Mouse (Mus musculus) lung, postnatal 4 days (tissue): ENCODE measurements at regions not wholly inside any gene's neighbourhood (a gene's known extent, or its start where the extent isn't known, plus 50 kb on each side); places are given as distances from the start of the nearest gene placed in this dataset.
A peak's percentile ranks its signal among the peaks of the same experiment; 100 is the strongest.

Source experiments
- DNase-seq, 2 experiments: peaks; one replicate each; pipeline ENCODE4 v3.0.0; 2021

DNA sequence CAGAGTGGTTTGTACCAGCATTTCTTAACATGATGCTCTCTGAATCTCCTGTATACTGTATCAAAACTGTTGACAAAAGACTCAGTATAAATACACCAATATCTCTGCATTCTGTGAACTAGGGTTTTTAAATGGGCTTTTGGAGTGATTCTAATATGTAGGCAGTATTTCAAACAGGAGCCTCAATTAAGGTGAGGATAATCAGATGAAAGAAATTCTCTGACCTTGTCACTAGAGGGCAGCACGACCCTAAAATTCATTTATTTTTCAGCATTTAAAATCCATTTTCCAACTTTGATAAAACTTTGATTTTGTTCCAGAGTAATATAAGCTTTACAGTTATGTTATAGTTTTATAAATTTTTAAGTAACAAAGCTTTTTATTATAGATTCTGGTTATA is 114.5 kb downstream of the Rfx6 start:
- DNase-seq: no peak

DNA sequence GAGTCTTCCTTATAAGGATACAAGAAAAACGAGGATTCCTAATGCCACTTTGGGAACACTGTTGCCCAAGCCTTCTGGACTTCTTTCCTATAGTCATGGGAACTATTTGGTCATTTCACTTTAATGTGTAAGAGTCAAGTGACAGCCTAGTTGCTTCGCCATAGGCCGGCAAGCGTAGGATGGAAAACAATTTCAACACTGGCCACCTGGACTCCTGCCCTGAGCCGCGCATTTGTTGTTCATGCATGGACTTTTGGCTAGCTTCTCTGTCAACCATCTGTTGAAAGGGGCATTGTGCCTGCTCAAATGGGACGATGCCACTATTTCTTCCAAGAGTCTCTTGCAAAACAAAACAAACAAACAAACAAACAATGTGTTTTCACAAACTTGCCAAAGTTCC is 116.3 kb downstream of the Rfx6 start:
- DNase-seq: no peak

DNA sequence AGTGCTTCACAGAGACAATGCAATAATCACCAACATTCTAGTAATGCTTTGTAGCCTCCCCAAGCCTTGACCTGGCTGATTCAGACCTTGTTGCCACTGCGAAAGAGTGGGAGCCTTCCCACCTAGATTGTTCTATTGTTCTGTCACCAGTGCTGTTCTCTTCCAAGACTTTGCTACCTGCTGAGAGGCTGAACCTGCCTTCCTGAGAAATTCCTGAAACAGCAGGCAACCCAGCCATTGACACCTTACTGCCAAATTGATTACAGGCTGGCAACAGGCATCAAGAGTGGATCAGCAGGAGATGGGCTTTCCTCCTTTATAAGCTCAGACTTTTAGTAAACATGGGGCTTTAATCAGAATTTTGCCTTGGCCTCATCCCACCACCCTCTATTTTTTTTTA is 139.1 kb downstream of the Rfx6 start:
- DNase-seq: no peak

DNA sequence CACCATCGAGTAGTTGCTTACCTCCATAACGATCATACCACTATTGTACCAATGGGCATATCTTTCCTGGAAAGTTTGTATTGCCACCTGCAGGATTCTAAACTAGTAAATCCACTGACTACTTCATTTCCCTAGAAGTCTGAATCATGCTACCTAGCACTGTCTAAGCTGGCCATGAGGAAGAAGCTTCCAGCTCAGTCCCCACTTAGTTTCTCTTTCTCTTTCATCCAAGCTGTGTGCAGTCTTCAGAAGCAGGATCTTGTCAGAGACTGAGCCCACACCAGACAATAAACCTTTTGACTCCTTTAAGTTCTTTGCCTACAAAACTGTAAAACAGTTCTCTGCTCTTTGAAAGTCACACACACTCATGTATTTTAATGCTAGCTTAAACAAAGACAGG is 146.3 kb downstream of the Rfx6 start:
- DNase-seq: no peak

DNA sequence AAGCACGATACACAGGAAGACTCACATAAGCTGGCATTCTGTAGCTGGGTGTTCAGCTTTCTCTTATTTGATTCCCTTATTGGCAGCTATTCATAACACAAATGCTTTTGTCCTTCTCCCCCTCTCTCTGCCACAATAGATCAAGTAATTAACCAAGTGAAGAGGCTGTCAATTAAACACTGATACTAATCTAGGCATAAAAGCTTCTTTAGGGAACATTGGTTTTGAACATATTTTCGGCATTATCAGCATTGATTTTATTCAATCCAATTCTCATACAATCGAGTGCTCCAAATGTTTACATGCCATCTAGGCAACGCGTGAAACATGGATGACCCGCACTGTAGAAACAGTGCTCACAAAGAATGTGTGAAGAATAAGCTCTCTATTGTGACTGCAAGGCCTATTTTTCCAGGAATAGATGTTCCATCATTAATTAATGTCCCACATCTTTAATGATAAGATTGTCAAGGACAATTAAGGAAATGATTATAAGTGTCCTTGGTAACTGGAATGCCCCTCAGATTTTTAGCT is 148.9 kb downstream of the Rfx6 start:
- DNase-seq: no peak

DNA sequence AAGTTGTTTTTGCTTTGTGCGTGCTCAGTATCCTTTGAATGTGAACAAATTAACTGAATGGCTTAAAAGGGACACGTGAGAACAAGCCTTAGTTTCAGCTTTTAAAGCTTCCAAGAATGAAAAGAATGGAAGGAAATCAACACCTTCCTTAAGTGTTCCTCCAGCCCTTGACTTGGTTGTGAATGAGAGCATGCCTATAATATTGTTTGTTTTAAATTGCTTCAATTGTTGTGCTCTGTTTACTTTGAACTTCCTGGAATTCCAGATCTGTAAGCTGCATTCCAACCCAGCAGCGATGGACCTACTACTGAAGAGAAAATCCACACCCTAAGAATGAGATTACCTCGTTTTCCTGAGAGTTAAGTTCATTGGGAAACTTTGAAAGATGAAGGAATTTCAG is 154.9 kb downstream of the Rfx6 start:
- no peak for DNase-seq

DNA sequence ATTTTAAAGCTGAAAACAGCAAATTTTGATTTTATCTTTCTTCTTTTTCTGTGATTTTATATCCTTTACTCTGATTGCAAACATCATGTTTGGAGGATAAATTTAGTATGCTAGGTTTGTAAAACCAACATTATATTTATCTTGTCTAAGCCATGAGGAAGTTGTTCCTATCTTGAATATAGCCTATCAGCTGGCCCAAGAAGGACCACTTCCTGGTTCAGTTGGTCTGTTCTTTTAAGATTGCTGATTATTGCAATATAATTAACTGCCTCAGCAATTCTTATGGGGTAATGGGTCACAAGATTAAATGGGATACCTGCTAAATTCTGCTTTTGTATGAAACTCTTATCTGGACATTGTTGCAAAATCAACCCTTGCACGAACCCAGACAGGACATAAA is 165.5 kb downstream of the Rfx6 start:
- no peak for DNase-seq

DNA sequence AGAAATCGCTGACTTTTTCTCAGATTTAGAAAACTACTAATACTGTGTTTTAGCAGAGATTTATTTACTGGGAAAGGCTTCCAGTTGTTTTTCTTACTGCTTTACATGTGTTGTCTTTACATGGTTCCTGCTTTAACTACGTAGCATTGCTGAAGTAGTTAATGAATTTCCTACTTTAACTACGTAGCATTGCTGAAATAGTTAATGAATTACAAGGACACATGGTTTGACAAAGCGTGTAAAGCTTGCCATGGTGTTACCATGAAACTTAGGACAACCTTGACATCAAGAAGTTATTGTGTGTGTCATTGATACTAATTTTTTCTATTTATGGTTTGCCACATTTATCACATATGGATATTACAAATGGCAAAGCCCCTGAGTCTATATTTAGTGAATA is 168.7 kb downstream of the Rfx6 start:
- no peak for DNase-seq

DNA sequence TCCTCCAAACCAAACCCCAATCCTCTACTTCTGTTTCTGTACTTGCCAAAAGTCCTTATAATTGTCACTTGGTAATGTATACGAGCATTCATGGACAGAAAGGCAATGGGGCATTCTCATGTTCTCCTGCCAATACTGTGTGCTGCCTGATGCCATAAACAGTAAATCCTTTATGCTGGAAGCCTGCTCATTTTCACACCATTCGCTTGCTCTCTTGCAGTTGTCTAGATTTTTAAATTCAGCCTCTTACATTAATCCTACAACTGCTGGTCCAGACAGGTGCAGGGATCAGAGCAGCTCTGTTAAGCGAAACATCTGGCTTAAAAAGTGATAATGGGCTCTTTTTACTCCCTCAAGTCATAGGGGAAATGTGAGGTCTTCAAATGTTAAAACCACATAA is 152.9 kb upstream of the Vgll2 start:
- DNase-seq: no peak

DNA sequence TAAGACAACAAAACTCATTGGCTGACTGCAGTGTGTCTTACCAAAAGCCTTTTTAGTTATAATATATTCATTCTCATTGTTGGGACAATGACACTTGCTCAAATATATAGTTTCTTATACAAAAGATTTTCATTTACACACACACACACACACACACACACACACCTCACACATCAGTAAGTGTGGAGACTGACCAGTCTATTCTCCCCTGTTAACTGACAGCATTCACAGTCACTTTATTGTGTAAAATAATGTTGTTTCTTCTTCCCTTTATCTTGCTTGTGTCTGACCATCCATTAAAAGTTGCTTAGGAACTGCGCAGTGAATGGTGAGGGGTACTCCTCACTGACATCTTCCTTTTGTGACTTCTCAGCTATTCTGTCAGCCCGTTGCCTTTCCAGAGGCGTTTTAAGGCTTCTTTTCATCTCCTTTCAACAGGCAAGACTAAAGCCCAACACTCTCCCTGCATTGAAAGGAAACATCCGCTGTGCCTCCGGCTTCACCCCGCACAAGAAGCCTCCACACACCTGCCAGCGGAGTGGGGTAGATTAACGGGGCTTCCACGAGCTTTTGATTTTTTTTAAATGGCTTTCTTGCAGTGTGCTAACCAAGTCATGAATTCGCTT is 111.1 kb upstream of the Vgll2 start:
- DNase-seq: no peak

DNA sequence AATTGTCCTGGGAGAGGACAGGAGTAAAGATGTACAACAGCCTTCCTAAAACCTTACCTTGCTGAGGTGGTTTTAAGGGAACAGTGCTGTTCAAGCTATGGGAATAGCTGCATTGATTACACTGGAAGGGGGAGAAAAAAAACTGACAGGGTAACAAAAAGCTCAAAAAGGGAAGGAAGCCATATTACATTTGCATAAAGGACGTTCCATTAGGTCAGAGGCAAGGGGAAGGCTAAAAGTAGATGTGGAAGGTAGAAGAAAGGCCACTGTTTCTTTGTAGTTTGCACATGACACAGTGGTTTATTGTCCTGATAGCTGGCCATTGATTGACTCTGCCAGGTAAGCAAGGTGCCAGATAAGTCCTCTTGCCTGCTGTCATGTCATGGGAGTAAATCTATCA is 110.2 kb upstream of the Vgll2 start:
- no peak for DNase-seq

DNA sequence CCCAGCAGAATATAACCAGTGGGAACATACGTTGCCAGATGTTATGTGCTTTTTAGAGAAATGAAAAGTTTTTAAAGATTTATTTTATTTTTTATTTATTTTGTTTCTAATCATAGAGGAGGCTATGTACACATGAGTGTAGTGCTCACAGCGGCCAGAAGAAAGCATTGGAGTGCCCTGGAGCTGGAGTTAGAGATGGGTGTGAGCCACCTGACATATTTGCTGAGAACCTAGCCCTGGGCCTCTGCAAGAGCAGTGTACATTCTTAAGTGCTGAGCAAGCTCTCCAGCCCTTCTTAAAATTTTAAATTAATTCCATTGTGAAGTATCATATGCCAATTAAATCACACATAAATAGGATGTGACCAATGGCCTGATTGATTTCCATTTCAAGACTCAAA is 95.7 kb upstream of the Vgll2 start:
- peak in 1 of 2 experiments; percentile 35 for DNase-seq

DNA sequence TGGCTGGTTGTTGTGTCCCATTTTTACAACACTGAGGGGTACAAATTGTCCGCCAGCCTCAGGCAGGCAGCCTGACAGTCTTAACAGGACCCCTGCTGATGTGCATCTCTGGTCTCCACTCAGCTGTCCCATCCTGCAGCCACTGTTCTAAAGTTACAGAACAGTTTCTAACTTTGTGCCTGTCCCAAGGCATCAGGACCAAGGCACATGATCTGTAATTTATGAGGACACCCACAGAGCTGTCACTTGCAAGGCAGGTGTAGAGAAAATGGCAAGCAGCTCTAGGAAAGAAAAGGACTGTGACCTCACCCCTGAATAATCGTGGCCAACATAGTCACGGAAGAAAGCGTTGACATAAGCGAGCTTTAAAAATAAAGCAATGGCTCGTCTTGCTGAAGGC is 93.0 kb upstream of the Vgll2 start:
- no peak for DNase-seq

DNA sequence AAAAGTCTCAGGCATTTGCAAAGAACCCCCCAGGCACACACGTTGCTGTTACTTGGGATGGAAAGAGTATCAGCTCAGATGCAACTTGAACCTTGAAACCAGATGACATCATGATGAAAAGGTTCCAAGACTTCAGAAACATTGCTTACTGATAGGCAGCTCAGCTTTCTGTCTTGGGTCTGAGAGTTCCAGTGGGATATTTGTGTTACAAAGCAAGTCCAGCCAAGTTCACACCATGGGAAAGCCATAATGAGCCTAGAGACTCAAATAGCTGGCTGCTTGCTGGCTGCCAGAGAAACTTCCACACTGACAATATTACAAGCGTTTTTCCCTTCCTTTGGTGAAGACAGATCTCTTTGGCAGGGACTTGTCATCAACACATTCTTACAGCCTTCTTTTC is 92.0 kb upstream of the Vgll2 start:
- DNase-seq: no peak

DNA sequence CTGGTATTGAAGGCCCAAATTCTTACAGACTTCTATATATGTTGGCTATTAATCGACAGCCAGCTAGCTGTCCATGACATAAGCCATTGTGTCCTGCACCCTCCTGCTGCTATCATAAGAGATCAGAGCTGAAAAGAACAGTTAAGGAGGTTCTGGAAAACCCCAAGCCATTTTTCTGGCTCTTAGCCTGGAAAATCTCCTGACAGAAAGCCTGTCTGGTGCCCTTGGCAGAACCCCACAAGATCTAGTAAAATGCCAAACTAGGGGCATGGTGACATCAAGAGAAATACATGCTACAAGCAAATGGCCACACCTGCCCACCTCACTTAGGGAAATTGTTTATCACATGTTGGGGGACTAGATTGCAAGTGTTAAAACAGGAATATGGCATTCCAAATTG is 91.6 kb upstream of the Vgll2 start:
- DNase-seq: no peak

DNA sequence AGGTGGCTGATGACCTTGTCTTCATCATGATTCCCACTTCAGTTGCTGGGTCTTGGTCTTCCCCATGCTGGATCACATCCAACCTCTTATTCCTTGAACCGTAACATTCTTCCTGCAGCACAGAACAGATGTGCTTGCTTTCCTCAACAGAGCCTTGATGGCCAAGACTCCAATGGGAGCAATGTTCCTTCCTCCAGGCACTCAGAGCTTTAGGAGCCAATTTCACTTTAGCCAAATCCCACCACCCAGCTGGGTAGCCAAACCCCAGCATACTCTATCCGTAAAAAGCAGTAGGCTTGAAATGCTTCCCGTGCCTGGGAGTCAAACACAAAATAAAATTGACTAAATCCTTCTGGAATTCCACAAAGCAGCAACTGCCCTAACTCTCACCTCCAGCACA is 86.8 kb upstream of the Vgll2 start:
- DNase-seq: no peak

DNA sequence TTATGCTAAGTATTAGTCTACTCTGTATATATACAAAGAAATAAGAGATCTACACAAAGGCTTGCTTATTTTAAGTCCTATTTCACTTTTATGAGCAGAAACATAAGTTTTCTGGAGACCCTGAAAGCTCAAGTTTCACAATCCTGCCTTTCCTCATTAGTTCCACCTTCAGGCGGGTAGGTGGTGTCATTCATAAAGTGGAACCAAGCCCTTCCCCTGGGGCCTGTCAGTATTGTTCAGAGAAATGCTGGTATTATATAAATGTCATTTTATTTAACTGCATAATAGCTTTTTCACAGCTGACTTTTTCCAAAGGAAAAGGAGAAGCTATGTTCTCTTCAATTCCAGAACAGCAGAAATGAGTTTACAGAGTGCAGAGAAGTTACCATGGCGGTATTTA is 81.1 kb upstream of the Vgll2 start:
- no peak for DNase-seq

DNA sequence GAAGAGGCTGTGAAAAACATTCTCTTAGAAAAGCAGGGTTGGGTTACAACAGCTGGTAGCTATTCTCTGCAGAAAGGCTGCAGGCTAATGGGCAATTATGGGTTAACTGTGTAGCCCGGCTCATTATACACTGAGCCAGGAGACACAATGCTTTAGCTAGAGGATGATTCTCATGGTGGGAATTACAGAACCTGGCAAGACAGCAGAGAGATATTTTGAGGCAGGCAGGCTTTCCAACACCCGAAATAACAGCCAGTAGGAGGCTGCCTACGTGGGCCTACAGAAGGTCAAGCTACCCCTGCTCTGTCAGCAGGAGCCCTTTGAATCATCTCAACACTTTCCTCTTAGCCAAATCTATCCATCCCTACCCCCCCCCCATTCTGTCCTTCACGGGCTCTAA is 76.6 kb upstream of the Vgll2 start:
- no peak for DNase-seq

DNA sequence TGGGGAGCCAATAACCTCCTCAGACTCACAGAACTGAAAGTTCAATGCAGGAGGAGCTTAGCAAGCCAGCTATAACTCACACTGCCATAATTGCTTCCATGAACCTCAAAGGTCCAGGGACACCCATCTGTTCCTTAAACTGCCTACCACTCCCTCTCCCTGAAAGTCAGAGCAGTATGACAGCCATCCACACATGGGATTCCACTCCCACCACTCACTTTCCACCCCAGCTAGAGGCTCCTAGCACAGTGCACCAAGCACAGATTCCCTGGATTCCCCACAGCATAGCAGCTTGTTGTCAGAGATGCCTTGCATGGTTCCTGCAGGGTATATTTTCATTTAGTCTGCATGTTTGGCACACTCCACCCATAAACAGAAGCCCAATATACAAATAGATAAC is 76.1 kb upstream of the Vgll2 start:
- no peak for DNase-seq

DNA sequence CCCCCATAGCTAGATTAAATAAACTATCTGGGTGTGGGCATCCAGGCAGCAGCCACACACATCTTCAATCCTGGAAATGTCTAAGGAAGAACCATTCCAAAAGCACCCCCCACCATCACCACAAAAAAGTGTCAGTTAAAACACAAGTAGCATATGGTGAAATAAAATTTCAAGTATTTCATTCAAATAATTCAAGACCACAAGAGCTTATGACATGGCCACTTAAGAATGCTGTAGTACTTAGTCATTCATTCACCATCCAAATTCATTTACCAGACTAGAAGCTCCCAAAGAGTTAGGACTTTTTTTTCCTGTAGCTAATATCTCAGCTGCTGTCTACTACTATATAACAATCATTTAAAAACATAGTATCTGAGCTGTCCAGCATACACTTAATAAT is 75.4 kb upstream of the Vgll2 start:
- no peak for DNase-seq

DNA sequence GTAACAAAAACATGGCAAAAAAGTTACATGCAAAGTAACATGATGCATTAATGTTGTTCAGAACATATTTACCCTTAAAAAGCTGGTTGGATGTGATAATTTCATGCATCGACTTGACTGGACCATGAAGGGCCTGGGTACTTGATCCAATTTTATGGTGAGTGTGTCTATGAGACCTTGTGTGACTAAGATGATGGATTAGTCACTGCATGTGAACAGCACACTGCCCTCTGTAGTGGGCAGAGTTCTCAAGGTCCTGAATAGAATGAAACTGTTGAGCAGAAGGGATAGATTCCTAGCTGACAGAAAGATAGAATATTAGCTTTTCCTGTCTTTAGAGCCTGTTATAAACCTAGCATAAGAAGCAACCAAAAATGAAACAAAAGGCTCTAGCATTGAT is 72.3 kb upstream of the Vgll2 start:
- DNase-seq: no peak

DNA sequence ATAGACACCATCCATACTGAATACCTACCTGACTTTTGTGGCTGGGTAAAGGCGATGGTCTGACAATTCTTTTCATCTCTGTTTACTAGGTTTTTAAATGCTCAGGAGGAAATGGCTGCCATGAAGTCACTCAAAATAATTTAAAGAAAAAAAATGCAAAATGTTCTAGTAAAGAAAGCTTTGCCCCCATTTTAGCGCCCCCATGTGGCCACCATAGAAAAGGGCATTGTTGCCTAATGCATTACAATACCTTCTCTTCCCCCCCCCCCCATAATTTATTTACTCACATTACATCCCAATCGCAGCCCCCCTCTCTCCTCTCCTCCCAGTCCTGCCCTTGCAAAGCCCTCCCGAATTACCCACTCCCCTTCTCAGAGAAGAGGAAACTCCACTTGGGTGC is 70.3 kb upstream of the Vgll2 start:
- no peak for DNase-seq

DNA sequence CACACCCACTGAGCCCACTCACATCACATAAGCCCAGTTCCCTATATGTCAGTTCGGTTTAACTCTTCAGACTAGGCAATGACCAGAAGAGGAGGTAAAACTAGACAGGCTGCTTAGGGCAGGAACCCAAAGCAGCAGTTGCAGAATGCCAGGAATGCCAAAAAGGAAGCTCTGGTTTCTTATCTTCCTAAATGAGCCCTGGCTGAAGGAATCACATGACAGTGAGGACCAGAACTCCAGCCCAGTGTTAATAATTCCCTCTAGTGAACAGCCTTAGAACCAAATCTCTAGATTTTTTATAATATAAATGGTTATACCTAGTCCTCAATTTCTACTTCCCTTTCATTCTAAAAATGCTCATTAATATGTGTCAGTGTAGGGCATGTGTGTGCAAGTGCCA is 65.8 kb upstream of the Vgll2 start:
- no peak for DNase-seq

DNA sequence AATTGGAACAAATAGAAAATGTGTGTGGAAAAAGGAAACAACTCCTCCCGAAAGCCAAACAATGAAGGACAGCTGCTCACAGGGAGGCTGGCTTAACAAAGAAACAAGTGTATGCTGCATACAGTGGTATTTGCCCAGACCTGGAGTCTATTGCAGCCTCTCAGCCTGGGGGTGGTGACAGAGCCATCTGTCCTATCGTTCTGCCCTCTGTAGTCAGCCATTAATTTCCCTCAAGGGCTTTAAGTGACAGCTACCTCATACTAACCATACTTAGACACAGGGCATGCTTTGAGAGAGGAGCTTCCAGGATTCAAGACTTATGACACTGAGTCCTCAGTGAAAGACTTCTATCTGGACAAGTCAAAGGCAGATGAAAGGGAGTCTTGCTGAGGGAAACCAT is 60.8 kb upstream of the Vgll2 start:
- DNase-seq: no peak

DNA sequence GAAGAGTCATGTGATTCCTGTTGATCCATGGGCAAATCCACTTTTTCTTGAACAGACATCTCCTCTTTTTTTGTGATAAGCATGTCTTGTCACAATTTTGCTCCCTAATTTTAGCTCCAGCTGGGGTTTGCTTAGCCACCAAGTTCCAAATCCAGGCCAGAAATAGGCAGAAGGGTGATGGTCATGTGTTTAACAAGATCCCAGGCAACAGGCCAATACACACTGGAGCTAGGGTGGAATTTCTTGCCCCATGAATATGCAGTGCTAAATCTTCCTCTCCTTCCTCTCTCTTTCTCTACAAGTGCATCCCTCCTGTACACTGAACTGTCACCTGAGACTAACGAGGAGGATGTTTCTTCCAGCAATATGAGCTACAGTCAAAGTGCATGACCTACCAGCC is 58.6 kb upstream of the Vgll2 start:
- no peak for DNase-seq

DNA sequence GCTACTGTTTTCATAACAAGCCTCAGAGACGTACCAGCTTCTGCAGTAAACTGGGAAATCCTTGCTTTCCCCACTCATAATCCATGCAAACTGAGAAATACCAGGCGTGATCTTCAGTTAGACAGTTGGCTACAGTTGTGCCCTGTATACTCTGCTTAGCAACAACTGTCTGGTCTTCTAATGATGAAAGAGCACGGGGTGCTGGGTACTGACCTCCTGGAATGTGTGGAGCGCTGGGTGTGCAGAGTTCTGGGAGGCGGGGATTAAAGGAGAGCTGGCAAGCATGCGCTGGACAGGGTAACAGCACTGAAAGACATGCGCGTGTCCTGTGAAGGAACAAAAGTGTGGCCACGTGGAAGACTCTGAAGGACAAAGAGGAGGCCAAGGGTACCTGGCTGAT is 52.2 kb upstream of the Vgll2 start:
- DNase-seq: no peak
